Mouse (Mus musculus) limb, embryonic 14.5 days (tissue): ENCODE results near the gene Cdh1. TPM values are rescaled to one million over a fixed set of nuclear protein-coding genes. Genes with fewer than 3 reads are reported as not detected.
"Not testable (repeated sequence)": the region's sequence is repeated elsewhere in the genome, so short reads cannot be mapped to it uniquely, and the experiment has no call there.

Experiments
- ATAC-seq: fragments of 200-750 bp; cut with Nextera tagmentation; 2 replicates; pipeline ENCODE4 v1.8.0; 2017; ENCODE audit warnings: low read depth, moderate number of reproducible peaks, moderate TSS enrichment; ENCODE audit not compliant: low FRiP score
- DNase-seq: peaks from one replicate; pipeline ENCODE4 v3.0.0-alpha.2; 2015; ENCODE audit warnings: low spot score
- H3K27ac ChIP-seq: fragments of 300-500 bp; sonication (generic); replicated peaks from 2 replicates; pipeline ENCODE4 v1.5.1; 2014; ENCODE audit warnings: low read depth, mild to moderate bottlenecking, low read length, moderate library complexity, mixed read lengths
- H3K27me3 ChIP-seq: fragments of 300-500 bp; sonication (generic); 2 replicates; pipeline ENCODE4 v1.6.1; 2014; ENCODE audit warnings: low read length, mixed read lengths; ENCODE audit not compliant: control insufficient read depth, insufficient read depth
- H3K36me3 ChIP-seq: fragments of 300-500 bp; sonication (generic); 2 replicates; pipeline ENCODE4 v1.6.1; 2014; ENCODE audit warnings: mild to moderate bottlenecking, low read length, moderate library complexity, mixed read lengths; ENCODE audit not compliant: control insufficient read depth, insufficient read depth
- H3K4me1 ChIP-seq: fragments of 300-500 bp; sonication (generic); 2 replicates; pipeline ENCODE4 v1.6.1; 2014; ENCODE audit warnings: antibody characterized with exemption, low read length, mixed read lengths; ENCODE audit not compliant: control insufficient read depth, insufficient read depth
- H3K4me2 ChIP-seq: fragments of 300-500 bp; sonication (generic); replicated peaks from 2 replicates; pipeline ENCODE4 v1.6.1; 2014; ENCODE audit warnings: low read depth, mild to moderate bottlenecking, low read length, moderate library complexity; ENCODE audit not compliant: severe bottlenecking
- H3K4me3 ChIP-seq: fragments of 300-500 bp; sonication (generic); replicated peaks from 2 replicates; pipeline ENCODE4 v1.5.1; 2014; ENCODE audit warnings: low read length
- H3K9ac ChIP-seq: fragments of 300-500 bp; sonication (generic); 2 replicates; pipeline ENCODE4 v1.6.1; 2014; ENCODE audit warnings: mild to moderate bottlenecking, low read depth, low read length, moderate library complexity; ENCODE audit not compliant: severe bottlenecking
- H3K9me3 ChIP-seq: fragments of 300-500 bp; sonication (generic); 2 replicates; pipeline ENCODE4 v1.6.1; 2016; ENCODE audit warnings: low read length; ENCODE audit not compliant: control insufficient read depth
- POLR2A ChIP-seq: fragments of 200-500 bp; IDR thresholded peaks from 2 replicates; pipeline ENCODE4 v1.8.0; 2012; ENCODE audit warnings: inconsistent platforms, mild to moderate bottlenecking, moderate library complexity, borderline replicate concordance; ENCODE audit not compliant: insufficient read depth, insufficient read length; ENCODE audit errors: extremely low read depth
- WGBS: fragments of 180-500 bp; shearing (Covaris S2); extraction: QIAGEN DNeasy Blood & Tissue Kit; methylation state at CpG from one replicate; pipeline ENCODE4 v1.1.7; 2014; 5-methylcytosine and 5-hydroxymethylcytosine counted together
- polyA plus RNA-seq, 2 experiments: library from polyadenylated mRNA; depleted of rRNA in 1 of 2; stranded (reverse) in 1 of 2; unstranded in 1 of 2; fragments of >200 nt; fragmentation: Nextera tagmentation in 1 of 2; extraction: Ambion mirVana in 1 of 2; gene quantifications; 2 replicates each; pipeline versions ENCODE4 v1.2.1 to v1.2.3; 2012 to 2014

Gene Cdh1
- polyA plus RNA-seq, 2 experiments, result 25.2 to 58.6 TPM

DNA sequence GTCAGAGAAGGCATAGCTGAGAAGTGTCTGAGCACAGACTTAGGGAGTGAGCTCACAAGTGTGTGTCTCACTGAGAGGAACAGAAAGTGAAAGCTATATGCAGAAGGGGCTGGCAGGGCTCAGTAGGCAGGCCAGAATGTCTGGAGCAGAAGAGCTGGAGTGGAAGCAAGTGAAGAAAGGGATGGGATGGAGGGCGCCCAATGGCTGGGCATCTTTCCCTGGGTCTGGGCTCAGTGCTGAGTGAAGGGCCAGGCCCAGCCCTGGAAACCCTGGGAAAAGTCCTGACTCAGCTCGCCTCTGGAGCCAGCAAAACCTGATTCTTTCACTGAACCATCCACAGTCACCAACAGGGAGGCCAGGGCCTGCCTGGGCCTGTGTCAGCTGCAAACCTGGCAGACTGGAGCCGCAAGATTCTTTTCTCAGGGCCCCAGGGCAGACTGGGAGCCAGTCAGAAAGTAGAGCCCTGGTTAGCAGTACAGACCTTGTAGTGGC, 39.4 kb upstream of the Cdh1 start:
- Histone ChIP-seq H3K27ac (no peak overlapping the region), H3K4me1 (no peaks in the 10 kb centered on the region; the same call in 1 of the 2 replicates), H3K36me3 (no peaks in the 10 kb centered on the region), H3K27me3 (no peaks in the 10 kb centered on the region), H3K9ac (no peak overlapping the region), H3K9me3 (no peaks in the 10 kb centered on the region), H3K4me3 (no peak overlapping the region), H3K4me2 (no peak overlapping the region)
- peak; percentile 59 for DNase-seq
- no peak for TF ChIP-seq POLR2A
- ATAC-seq, result no peak
- 78% methylated on average over 3 of the region's 3 CpGs for WGBS

DNA sequence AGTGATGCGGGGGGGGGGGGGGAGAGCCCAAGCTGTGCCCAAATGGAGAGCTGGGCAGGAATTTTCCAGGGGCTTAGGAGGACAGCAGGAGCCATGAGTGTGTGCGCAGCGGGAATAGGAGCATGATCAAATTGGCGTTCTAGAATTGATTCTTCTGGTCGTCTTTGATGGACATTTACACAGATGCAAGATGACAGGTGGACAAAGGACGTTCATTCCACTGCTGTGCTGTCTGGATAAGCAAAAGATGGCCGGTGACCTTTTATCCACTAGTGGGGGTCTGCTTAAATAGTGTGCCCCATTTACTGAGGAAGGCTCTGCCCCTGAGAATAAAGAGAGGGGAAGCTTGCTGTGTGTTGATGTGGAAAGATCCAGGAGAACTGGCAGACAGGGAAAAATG, 34.1 kb upstream of the Cdh1 start:
- Histone ChIP-seq H3K9me3 (no peaks in the 10 kb centered on the region), H3K4me2 (no peak overlapping the region), H3K4me3 (no peak overlapping the region), H3K27ac (no peak overlapping the region), H3K27me3 (no peaks in the 10 kb centered on the region), H3K9ac (no peak overlapping the region), H3K36me3 (no peaks in the 10 kb centered on the region), H3K4me1 (no peaks in the 10 kb centered on the region)
- DNase-seq, result no peak
- no peak for ATAC-seq
- WGBS, result 84% methylated on average over 7 of the region's 7 CpGs
- no peak for TF ChIP-seq POLR2A

DNA sequence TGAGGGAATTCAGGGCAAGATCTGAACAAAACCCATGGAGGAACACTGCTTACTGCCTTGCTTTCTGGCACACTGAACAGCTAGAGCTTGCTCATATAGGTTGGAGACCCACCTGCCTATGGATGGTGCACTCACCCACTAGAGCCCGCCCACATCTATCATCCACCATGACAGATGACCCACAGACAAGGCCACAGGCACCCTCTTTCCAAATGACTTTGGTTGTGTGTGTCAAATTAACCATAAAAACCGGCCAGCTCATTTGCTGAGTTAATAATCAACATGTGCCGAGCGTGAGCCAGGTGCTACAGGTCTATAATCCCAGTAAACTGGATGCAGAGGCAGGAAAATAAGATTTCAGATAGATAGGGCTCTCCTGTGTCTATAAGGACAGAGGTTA, 32.8 kb upstream of the Cdh1 start:
- Histone ChIP-seq H3K4me2 (no peak overlapping the region), H3K27ac (no peak overlapping the region), H3K36me3 (no peaks in the 10 kb centered on the region), H3K9ac (no peak overlapping the region), H3K9me3 (no peaks in the 10 kb centered on the region), H3K4me3 (no peak overlapping the region), H3K4me1 (no peaks in the 10 kb centered on the region), H3K27me3 (no peaks in the 10 kb centered on the region)
- no peak for DNase-seq
- no peak for ATAC-seq
- 54% methylated on average over 4 of the region's 4 CpGs for WGBS
- TF ChIP-seq POLR2A, result no peak

DNA sequence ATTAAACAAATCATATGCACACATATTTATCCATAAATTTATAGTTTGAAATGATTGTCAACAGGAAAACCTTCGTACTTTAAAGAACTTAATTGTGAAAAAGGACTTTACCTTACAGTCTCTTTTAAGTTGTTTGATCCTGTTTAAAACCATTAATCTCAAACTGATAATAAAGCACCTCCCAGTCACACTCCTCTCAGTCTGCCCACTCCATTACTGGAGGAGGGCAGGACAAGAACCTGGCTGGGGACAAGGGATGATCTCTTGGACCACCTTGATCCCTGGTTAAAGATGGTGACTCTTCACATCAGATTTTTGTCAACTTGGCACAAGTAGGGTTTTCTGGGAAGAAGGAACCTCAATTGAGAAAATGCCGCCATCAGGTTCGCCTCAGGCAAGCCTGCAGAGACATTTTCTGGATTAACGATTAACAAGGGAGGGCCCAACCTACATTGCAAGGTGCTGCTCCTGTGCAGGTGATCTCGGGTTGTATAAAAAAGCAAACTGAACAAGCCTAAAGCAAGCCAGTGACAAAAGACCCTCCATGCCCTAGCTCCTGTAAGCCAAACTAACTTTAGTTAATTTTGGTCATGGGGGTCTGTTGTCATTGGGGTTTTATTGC, 31.5 kb upstream of the Cdh1 start:
- WGBS, result 72% methylated on average over 5 of the region's 5 CpGs
- H3K9ac ChIP-seq, result no peak overlapping the region
- no peak overlapping the region for H3K4me3 ChIP-seq
- H3K9me3 ChIP-seq, result no peaks in the 10 kb centered on the region
- DNase-seq (no peak), ATAC-seq (no peak)
- no peak overlapping the region for H3K27ac ChIP-seq
- TF ChIP-seq POLR2A, result no peak
- H3K4me1 ChIP-seq, result no peaks in the 10 kb centered on the region
- no peaks in the 10 kb centered on the region for H3K36me3 ChIP-seq
- H3K27me3 ChIP-seq, result no peaks in the 10 kb centered on the region
- H3K4me2 ChIP-seq, result no peak overlapping the region

DNA sequence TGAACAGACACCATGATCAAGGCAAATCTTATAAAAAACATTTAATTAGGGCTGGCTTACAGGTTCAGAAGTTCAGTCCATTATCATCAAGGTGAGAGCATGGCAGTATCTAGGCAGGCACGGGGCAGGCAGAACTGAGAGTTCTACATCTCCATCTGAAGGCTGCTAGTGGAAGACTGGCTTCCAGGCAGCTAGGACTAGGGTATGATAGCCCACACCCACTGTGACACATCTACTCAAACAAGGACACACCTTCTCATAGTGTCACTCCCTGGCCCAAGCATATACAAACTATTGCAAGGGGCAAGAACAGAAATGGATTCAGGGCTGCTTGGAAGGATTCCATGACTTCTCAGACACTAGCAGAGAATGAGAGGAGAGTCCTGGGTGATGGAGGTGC, 31.0 kb upstream of the Cdh1 start:
- WGBS, result 53% methylated on average over 1 of the region's 1 CpGs
- H3K27ac ChIP-seq, H3K27me3 ChIP-seq, H3K9me3 ChIP-seq, H3K4me1 ChIP-seq, H3K4me2 ChIP-seq, ATAC-seq, H3K36me3 ChIP-seq, H3K9ac ChIP-seq, DNase-seq, H3K4me3 ChIP-seq: not testable (repeated sequence)

DNA sequence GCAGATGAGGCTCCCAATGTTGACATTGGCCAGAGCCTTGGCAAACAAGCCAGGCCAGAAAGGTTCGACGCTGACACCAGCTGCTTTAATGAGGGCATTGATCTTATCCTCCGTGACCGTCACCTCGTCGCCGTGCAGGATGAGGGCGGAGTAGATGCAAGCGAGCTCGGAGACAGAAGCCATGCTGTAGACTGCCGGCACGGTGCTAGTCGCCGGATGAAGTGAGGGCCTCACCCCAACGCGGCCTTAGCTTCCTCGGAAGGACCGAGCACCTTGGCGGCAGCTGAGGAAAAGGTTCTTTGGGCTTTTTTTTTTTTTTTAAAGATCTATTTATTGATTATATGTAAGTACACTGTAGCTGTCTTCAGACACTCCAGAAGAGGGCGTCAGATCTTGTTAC, 30.0 kb upstream of the Cdh1 start, which contains the start of gene Gm10073:
TSS of gene Gm10073 (minus strand) at position 294 of the 400 bp plus-strand sequence.
- H3K27me3 ChIP-seq, H3K4me1 ChIP-seq, H3K27ac ChIP-seq, H3K9ac ChIP-seq, DNase-seq, H3K9me3 ChIP-seq, H3K4me3 ChIP-seq, H3K36me3 ChIP-seq, H3K4me2 ChIP-seq, ATAC-seq: not testable (repeated sequence)
- 30% methylated on average over 19 of the region's 20 CpGs for WGBS
